In the genomic region with DNA sequence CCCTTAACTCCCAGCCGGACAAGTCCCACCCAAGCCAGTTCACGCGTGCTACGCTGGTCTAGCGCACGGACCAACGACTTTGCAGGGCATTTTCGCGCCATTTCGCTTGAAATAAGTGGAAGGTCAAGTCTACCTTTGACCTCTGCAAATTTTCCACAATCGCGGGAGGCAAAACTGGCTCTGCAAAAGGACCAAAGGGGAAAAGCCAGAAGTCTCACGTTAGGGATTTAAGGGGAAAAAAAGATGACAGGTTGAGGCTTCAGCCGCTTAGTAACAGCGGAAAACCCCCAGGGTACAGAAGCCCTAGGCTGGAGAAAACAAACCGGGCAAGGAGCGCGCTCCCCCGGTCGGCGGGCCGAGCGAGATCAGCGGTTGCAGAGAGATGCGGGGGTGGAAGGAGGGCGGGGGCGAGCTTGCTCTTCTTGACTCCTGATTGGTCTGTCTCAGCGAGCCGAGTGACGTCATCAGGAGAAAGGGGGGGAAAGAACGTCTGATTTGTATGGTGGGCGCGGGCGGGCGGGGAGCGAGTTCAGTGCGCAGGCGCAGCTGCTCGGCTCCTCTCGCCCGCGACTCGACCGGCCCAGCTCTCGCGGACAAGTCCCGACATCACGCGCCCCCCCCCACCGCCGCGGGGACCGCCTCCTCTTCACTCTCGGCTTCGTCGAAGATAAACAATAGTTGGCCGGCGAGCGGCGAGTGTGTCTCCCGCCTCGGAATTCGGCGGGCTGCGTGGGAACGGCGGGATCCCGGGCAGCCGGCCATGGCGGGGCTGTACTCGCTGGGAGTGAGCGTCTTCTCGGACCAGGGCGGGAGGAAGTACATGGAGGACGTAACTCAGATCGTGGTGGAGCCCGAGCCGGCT, we compare ENCODE assay signal across 8 mouse cellular contexts. TPM values are rescaled to one million over a fixed set of nuclear protein-coding genes. Genes with fewer than 3 reads are reported as not detected.
DNase-seq lines count a peak whose midpoint lies in the region; ATAC-seq lines count a peak whose summit lies in the region.

A gene (plus strand): TSS at position 532 of the 862 bp plus-strand sequence.

- peak; percentile 100 for DNase-seq in adipocyte (ENCODE audit: low spot score)
- peak; percentile 100 for DNase-seq in embryo, embryonic 10 days (ENCODE audit: low spot score)
- peak; percentile 99 for DNase-seq in gastrocnemius, postnatal 10 days
- peak; percentile 100 for DNase-seq in induced T-regulatory cell, adult 2 months (ENCODE audit: low read depth)
- DNase-seq in left cerebral cortex, adult 9 months (ENCODE audit: low spot score in 2 of 2) = peak; percentile 85 to 97
- DNase-seq in right cerebral cortex, postnatal 14 days = peak; percentile 98
- peak; percentile 96 to 97 for DNase-seq in urinary bladder, postnatal 36 days (ENCODE audit: low spot score in 2 of 2)

- ATAC-seq in megakaryocyte progenitor cell, adult 5-6 weeks (replicated peaks; ENCODE audit: poor library complexity) = peak; percentile 88

RNA-seq across cellular contexts. Expression of the gene that starts here (rescaled TPM):
- 10 to 100 TPM in 1 of 2 experiments, 1 to 10 TPM in 1; 8.9 to 10.0 TPM for total RNA-seq in gastrocnemius, postnatal 10 days (2021)
- total RNA-seq in megakaryocyte progenitor cell, adult 5-6 weeks (2015) = 27.7 and 31.8 TPM in 2 replicates
- total RNA-seq in megakaryocyte progenitor cell, adult 5-6 weeks (2017) = 12.4 and 13.4 TPM in 2 replicates

Comparison
In these comparisons a context has a peak if more than half of its experiments do, and no peak if none do; other contexts are left out.
1. Peak in every context shown above with its lines: DNase-seq and ATAC-seq.